Mouse (Mus musculus) lung, adult 2 months (tissue): ENCODE measurements around the gene Trpc4. TPM values are rescaled to one million over a fixed set of nuclear protein-coding genes. Genes with fewer than 3 reads are reported as not detected.

Experiments used
- DNase-seq: peaks from one replicate; pipeline ENCODE4 v3.0.0; 2022
- H3K4me1 ChIP-seq: fragments of 200-500 bp; 2 replicates; pipeline ENCODE4 v1.6.1; 2011; ENCODE audit warnings: low read length; ENCODE audit not compliant: control insufficient read depth, insufficient read depth
- H3K4me3 ChIP-seq: fragments of 200-500 bp; replicated peaks from 2 replicates; pipeline ENCODE3; 2011; ENCODE audit warnings: low read depth, mild to moderate bottlenecking, control low read depth, low read length; ENCODE audit errors: extremely low read depth
- CTCF ChIP-seq: fragments of 200-500 bp; IDR thresholded peaks from 2 replicates; pipeline ENCODE4 v1.5.1; 2011; ENCODE audit warnings: mild to moderate bottlenecking, low read length, control low read depth; ENCODE audit not compliant: insufficient read depth
- POLR2A ChIP-seq: fragments of 200-500 bp; IDR thresholded peaks from 2 replicates; pipeline ENCODE4 v1.6.1; 2011; ENCODE audit warnings: low read depth, mild to moderate bottlenecking, control low read depth, low read length, borderline replicate concordance; ENCODE audit errors: extremely low read depth
- WGBS: fragments of 180-500 bp; shearing (Covaris S2); methylation state at CpG from one replicate; pipeline ENCODE4 v1.1.7; 2018; 5-methylcytosine and 5-hydroxymethylcytosine counted together
- polyA plus RNA-seq: library from polyadenylated mRNA; depleted of rRNA; stranded (reverse); fragments of >200 nt; gene quantifications from 2 replicates; pipeline ENCODE4 v1.2.3, GENCODE M21; 2012; rRNA removed

Gene Trpc4
- polyA plus RNA-seq, 1 experiment, result 0.05 TPM

GRCm38 (mm10) chr3:54358463-54359189 is 202.8 kb downstream of the Trpc4 start:
- no peak for TF ChIP-seq POLR2A
- no peak for TF ChIP-seq CTCF
- no peak for DNase-seq
- Histone ChIP-seq H3K4me1 (no peaks in the 10 kb centered on the region), H3K4me3 (peak overlapping the region; percentile 19)
- WGBS, result 32% methylated on average over 15 of the region's 15 CpGs

- Histone ChIP-seq H3K4me3 (peak within 1 kb of the TSS; percentile 11), H3K4me1 (no peaks in the 10 kb centered on the region)
- TF ChIP-seq CTCF, result no peak
- peak; percentile 74; the same call in 1 of the 2 replicates for TF ChIP-seq POLR2A
- 43% methylated on average over 6 of the region's 6 CpGs for WGBS
- DNase-seq, result no peak
These were observed 205.1 kb downstream of the Trpc4 start, which contains the start of gene Postn for GRCm38 (mm10) chr3:54360897-54361296. Postn (plus strand) TSS chr3:54361109.

- H3K4me3 ChIP-seq, result no peak overlapping the region
- no peaks in the 10 kb centered on the region for H3K4me1 ChIP-seq
- TF ChIP-seq CTCF, result no peak
- no peak for TF ChIP-seq POLR2A
- DNase-seq, result no peak
These were observed 205.8 kb downstream of the Trpc4 start for GRCm38 (mm10) chr3:54361656-54362055.

Other genes starting within 250 kb of the Trpc4 start
- 45.0 and 89.0 TPM in 2 replicates for gene Postn, start 205.1 kb downstream of the Trpc4 start, polyA plus RNA-seq